Mouse (Mus musculus) midbrain, postnatal 0 days (tissue): ENCODE data around the gene Apbb1ip. TPM values are rescaled to one million over a fixed set of nuclear protein-coding genes. Genes with fewer than 3 reads are reported as not detected.
A peak's percentile ranks its signal among the peaks of the same experiment; 100 is the strongest.

Experiments
- ATAC-seq: fragments of 200-750 bp; cut with Nextera tagmentation; 2 replicates; pipeline ENCODE4 v1.8.0; 2017; ENCODE audit warnings: moderate number of reproducible peaks, mild to moderate bottlenecking, moderate TSS enrichment, moderate library complexity; ENCODE audit not compliant: low FRiP score
- DNase-seq: peaks from one replicate; pipeline ENCODE4 v3.0.0-alpha.2; 2015; ENCODE audit warnings: low spot score
- H3K27ac ChIP-seq: fragments of 300-500 bp; sonication (generic); 2 replicates; pipeline ENCODE4 v1.5.1; 2014; ENCODE audit warnings: low read depth, mild to moderate bottlenecking, low read length, mixed read lengths
- H3K27me3 ChIP-seq: fragments of 300-500 bp; sonication (generic); 2 replicates; pipeline ENCODE4 v1.6.1; 2014; ENCODE audit warnings: low read length, control low read depth, mixed read lengths; ENCODE audit not compliant: insufficient read depth
- H3K36me3 ChIP-seq: fragments of 300-500 bp; sonication (generic); 2 replicates; pipeline ENCODE4 v1.6.1; 2014; ENCODE audit warnings: low read length, control low read depth, mixed read lengths; ENCODE audit not compliant: insufficient read depth
- H3K4me1 ChIP-seq: fragments of 300-500 bp; sonication (generic); 2 replicates; pipeline ENCODE4 v1.6.1; 2014; ENCODE audit warnings: mild to moderate bottlenecking, control low read depth, antibody characterized with exemption, low read length, mixed read lengths; ENCODE audit not compliant: insufficient read depth
- H3K4me2 ChIP-seq: fragments of 300-500 bp; sonication (generic); 2 replicates; pipeline ENCODE4 v1.6.1; 2014; ENCODE audit warnings: low read depth, mild to moderate bottlenecking, low read length, mixed read lengths; ENCODE audit not compliant: poor library complexity, severe bottlenecking
- H3K4me3 ChIP-seq: fragments of 300-500 bp; sonication (generic); 2 replicates; pipeline ENCODE4 v1.5.1; 2014; ENCODE audit warnings: low read depth, mild to moderate bottlenecking, low read length, moderate library complexity
- H3K9ac ChIP-seq: fragments of 300-500 bp; sonication (generic); replicated peaks from 2 replicates; pipeline ENCODE4 v1.6.1; 2014; ENCODE audit warnings: mild to moderate bottlenecking, low read length, moderate library complexity, mixed read lengths; ENCODE audit not compliant: poor library complexity, severe bottlenecking
- H3K9me3 ChIP-seq: fragments of 300-500 bp; sonication (generic); 2 replicates; pipeline ENCODE4 v1.6.1; 2016; ENCODE audit warnings: low read length, control low read depth
- CTCF ChIP-seq: IDR thresholded peaks from 2 replicates; pipeline ENCODE4 v1.5.1; 2016; ENCODE audit warnings: antibody characterized with exemption, mild to moderate bottlenecking
- WGBS: fragments of 180-500 bp; shearing (Covaris S2); extraction: QIAGEN DNeasy Blood & Tissue Kit; methylation state at CpG from one replicate; pipeline ENCODE4 v1.1.7; 2014; 5-methylcytosine and 5-hydroxymethylcytosine counted together
- polyA plus RNA-seq: library from polyadenylated mRNA; unstranded; fragments of >200 nt; fragmentation: Nextera tagmentation; extraction: Ambion mirVana; gene quantifications from 2 replicates; pipeline ENCODE4 v1.2.1, GENCODE M21; 2015
- total RNA-seq: library from RNA; depleted of rRNA; stranded (reverse); fragments of >200 nt; gene quantifications from 2 replicates; pipeline ENCODE4 v1.2.3, GENCODE M21; 2014

Apbb1ip gene
- total and polyA plus RNA-seq, 2 experiments from 2014 or later = 1.0 to 1.4 TPM

- Histone ChIP-seq H3K27me3 (no peaks in the 10 kb centered on the region), H3K36me3 (no peaks in the 10 kb centered on the region), H3K4me2 (no peak overlapping the region), H3K27ac (no peak overlapping the region), H3K9ac (no peak overlapping the region), H3K9me3 (no peaks in the 10 kb centered on the region), H3K4me3 (no peak overlapping the region), H3K4me1 (no peaks in the 10 kb centered on the region)
- DNase-seq (no peak), ATAC-seq (no peak)
- TF ChIP-seq CTCF = no peak
- 69% methylated on average over 2 of the region's 2 CpGs for WGBS
These were observed 20.3 kb upstream of the Apbb1ip start for GRCm38 (mm10) chr2:22753461-22754075.

- no peaks in the 10 kb centered on the region for H3K4me1 ChIP-seq
- DNase-seq (no peak), ATAC-seq (no peak)
- no peaks in the 10 kb centered on the region for H3K9me3 ChIP-seq
- H3K4me3 ChIP-seq = no peak overlapping the region
- H3K36me3 ChIP-seq = no peaks in the 10 kb centered on the region
- H3K4me2 ChIP-seq = no peak overlapping the region
- TF ChIP-seq CTCF = no peak
- no peaks in the 10 kb centered on the region for H3K27me3 ChIP-seq
- H3K27ac ChIP-seq = no peak overlapping the region
- no peak overlapping the region for H3K9ac ChIP-seq
- WGBS = 75% methylated on average over 4 of the region's 4 CpGs
These were observed 19.6 kb upstream of the Apbb1ip start for GRCm38 (mm10) chr2:22754222-22754824.

- Histone ChIP-seq H3K36me3 (no peaks in the 10 kb centered on the region), H3K4me2 (no peak overlapping the region), H3K9ac (no peak overlapping the region), H3K4me3 (no peak overlapping the region), H3K4me1 (no peaks in the 10 kb centered on the region), H3K27me3 (no peaks in the 10 kb centered on the region), H3K9me3 (no peaks in the 10 kb centered on the region), H3K27ac (no peak overlapping the region)
- DNase-seq = no peak
- TF ChIP-seq CTCF = no peak
- ATAC-seq = peak; percentile 13; the same call in 1 of the 2 replicates
- 88% methylated on average over 6 of the region's 6 CpGs for WGBS
These were observed 18.3 kb upstream of the Apbb1ip start for GRCm38 (mm10) chr2:22755561-22755960.

GRCm38 (mm10) chr2:22758310-22758972 is 15.5 kb upstream of the Apbb1ip start:
- no peak overlapping the region for H3K9ac ChIP-seq
- DNase-seq (peak; percentile 69), ATAC-seq (no peak)
- no peak overlapping the region for H3K4me2 ChIP-seq
- no peak overlapping the region for H3K4me3 ChIP-seq
- H3K36me3 ChIP-seq = no peaks in the 10 kb centered on the region
- no peaks in the 10 kb centered on the region for H3K4me1 ChIP-seq
- H3K27ac ChIP-seq = no peak overlapping the region
- TF ChIP-seq CTCF = peak; percentile 77
- H3K27me3 ChIP-seq = no peaks in the 10 kb centered on the region
- no peaks in the 10 kb centered on the region for H3K9me3 ChIP-seq
- 44% methylated on average over 6 of the region's 6 CpGs for WGBS

- DNase-seq (no peak), ATAC-seq (no peak)
- no peaks in the 10 kb centered on the region for H3K9me3 ChIP-seq
- no peak overlapping the region for H3K9ac ChIP-seq
- H3K36me3 ChIP-seq = no peaks in the 10 kb centered on the region
- no peak overlapping the region for H3K27ac ChIP-seq
- no peak for TF ChIP-seq CTCF
- no peaks in the 10 kb centered on the region for H3K4me1 ChIP-seq
- no peaks in the 10 kb centered on the region for H3K27me3 ChIP-seq
- WGBS = 54% methylated on average over 2 of the region's 2 CpGs
- no peak overlapping the region for H3K4me2 ChIP-seq
- no peak overlapping the region for H3K4me3 ChIP-seq
These were observed 13.4 kb upstream of the Apbb1ip start for GRCm38 (mm10) chr2:22760452-22760851.

- Histone ChIP-seq H3K27me3 (no peaks in the 10 kb centered on the region), H3K4me1 (no peaks in the 10 kb centered on the region), H3K36me3 (no peaks in the 10 kb centered on the region), H3K4me2 (no peak overlapping the region), H3K9ac (no peak overlapping the region), H3K4me3 (no peak overlapping the region), H3K9me3 (no peaks in the 10 kb centered on the region), H3K27ac (no peak overlapping the region)
- TF ChIP-seq CTCF = no peak
- ATAC-seq (no peak), DNase-seq (no peak)
- 78% methylated on average over 7 of the region's 7 CpGs for WGBS
These were observed 12.8 kb upstream of the Apbb1ip start for GRCm38 (mm10) chr2:22761103-22761521.
